Mouse (Mus musculus) hindbrain, embryonic 11.5 days (tissue): Measurements from ENCODE around the gene Tmem231. TPM values are rescaled to one million over a fixed set of nuclear protein-coding genes. Genes with fewer than 3 reads are reported as not detected.

ENCODE experiments used
- ATAC-seq: fragments of 200-750 bp; cut with Nextera tagmentation; 2 replicates; pipeline ENCODE4 v1.8.0; 2017; ENCODE audit warnings: mild to moderate bottlenecking, moderate TSS enrichment, moderate library complexity; ENCODE audit not compliant: low FRiP score
- DNase-seq: peaks from one replicate; pipeline ENCODE4 v3.0.0-alpha.2; 2015; ENCODE audit warnings: low spot score
- H3K27ac ChIP-seq: fragments of 300-500 bp; sonication (generic); 2 replicates; pipeline ENCODE4 v1.5.1; 2014; ENCODE audit warnings: mild to moderate bottlenecking, low read depth, low read length
- H3K27me3 ChIP-seq: fragments of 300-500 bp; sonication (generic); 2 replicates; pipeline ENCODE4 v1.6.1; 2014; ENCODE audit warnings: mild to moderate bottlenecking, low read length, moderate library complexity, mixed read lengths; ENCODE audit not compliant: control insufficient read depth, insufficient read depth
- H3K36me3 ChIP-seq: fragments of 300-500 bp; sonication (generic); 2 replicates; pipeline ENCODE4 v1.6.1; 2014; ENCODE audit warnings: mild to moderate bottlenecking, low read length, moderate library complexity, mixed read lengths; ENCODE audit not compliant: control insufficient read depth, insufficient read depth
- H3K4me1 ChIP-seq: fragments of 300-500 bp; sonication (generic); replicated peaks from 2 replicates; pipeline ENCODE4 v1.6.1; 2014; ENCODE audit warnings: low read length, mixed read lengths; ENCODE audit not compliant: control insufficient read depth, insufficient read depth
- H3K4me2 ChIP-seq: fragments of 300-500 bp; sonication (generic); replicated peaks from 2 replicates; pipeline ENCODE4 v1.6.1; 2014; ENCODE audit warnings: mild to moderate bottlenecking, low read depth, low read length
- H3K4me3 ChIP-seq: fragments of 300-500 bp; sonication (generic); 2 replicates; pipeline ENCODE4 v1.5.1; 2014; ENCODE audit warnings: low read depth, low read length
- H3K9ac ChIP-seq: fragments of 300-500 bp; sonication (generic); 2 replicates; pipeline ENCODE4 v1.6.1; 2014; ENCODE audit warnings: low read depth, low read length
- H3K9me3 ChIP-seq: fragments of 300-500 bp; sonication (generic); 2 replicates; pipeline ENCODE4 v1.6.1; 2016; ENCODE audit warnings: low read length; ENCODE audit not compliant: control insufficient read depth
- WGBS: fragments of 180-500 bp; shearing (Covaris S2); extraction: QIAGEN DNeasy Blood & Tissue Kit; methylation state at CpG from one replicate; pipeline ENCODE4 v1.1.7; 2014; 5-methylcytosine and 5-hydroxymethylcytosine counted together
- polyA plus RNA-seq: library from polyadenylated mRNA; unstranded; fragments of >200 nt; fragmentation: Nextera tagmentation; extraction: Ambion mirVana; gene quantifications from 2 replicates; pipeline ENCODE4 v1.2.1, GENCODE M21; 2014

The Tmem231 gene
- polyA plus RNA-seq, 1 experiment from 2014 or later = 13.8 TPM

DNA sequence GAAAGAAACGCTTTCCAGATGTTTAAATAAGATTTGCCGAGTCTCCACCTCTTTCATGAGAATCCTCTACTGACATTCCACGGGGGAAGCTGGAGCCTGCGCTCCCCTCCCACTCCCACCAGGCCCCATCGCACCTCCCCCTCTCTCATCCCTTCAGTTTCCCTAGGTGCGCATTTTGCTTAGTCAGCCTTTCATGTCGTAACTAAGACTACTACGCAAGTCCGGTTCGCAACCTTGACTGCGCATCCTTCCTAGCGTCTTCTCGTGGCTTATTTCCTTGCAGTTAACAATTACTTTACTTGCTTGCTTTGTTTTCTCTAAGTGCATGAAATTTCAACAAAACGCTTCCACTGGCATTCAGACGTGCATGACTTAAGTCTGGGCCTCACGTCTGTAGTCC, 2.0 kb downstream of the Tmem231 start:
- Histone ChIP-seq H3K9ac (no peak overlapping the region), H3K9me3 (no peaks in the 10 kb centered on the region), H3K4me2 (no peak overlapping the region), H3K4me3 (no peak overlapping the region), H3K36me3 (no peaks in the 10 kb centered on the region), H3K4me1 (peaks cover 3% of the 10 kb centered on the region; the same call in 1 of the 2 replicates), H3K27me3 (no peaks in the 10 kb centered on the region), H3K27ac (no peak overlapping the region)
- ATAC-seq (no peak), DNase-seq (no peak)
- 80% methylated on average over 16 of the region's 16 CpGs for WGBS

DNA sequence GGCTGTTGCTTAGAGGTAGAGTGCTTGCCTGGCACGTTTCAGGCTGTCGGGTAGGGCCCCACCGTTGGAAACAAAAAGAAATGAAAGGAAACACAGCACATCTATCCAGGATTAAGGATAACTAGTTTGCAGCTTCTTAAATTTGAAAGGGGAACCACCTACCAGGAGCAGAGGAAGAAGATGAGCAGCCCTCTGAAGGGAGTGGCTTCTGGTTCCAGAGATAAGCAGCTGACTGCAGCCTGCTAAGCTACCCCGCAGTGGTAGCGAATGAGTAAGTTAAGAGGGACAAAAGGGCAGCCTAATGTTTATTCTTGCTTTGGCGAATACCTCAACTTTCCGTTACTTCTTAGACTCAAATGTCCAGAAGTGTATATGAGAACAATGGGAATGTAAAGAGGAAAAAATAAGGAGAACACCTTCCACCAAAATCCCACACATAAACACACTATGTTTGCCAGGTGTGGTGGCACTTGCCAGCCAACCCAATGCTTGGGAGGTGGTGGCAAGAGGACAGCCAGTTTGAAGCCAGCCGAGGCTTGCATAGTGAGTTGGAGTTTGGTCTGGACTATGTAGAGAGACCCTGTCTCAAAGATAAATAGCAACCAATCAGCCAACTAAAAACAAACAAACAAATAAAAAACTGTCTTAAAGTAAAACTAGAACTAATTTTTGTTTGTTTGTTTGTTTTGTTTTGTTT, 3.9 kb downstream of the Tmem231 start:
- no peaks in the 10 kb centered on the region for H3K27me3 ChIP-seq
- ATAC-seq (no peak), DNase-seq (no peak)
- H3K4me2 ChIP-seq = no peak overlapping the region
- WGBS = 73% methylated on average over 8 of the region's 8 CpGs
- H3K27ac ChIP-seq = no peak overlapping the region; the same call in 1 of the 2 replicates
- H3K4me1 ChIP-seq = peaks cover 3% of the 10 kb centered on the region; the same call in 1 of the 2 replicates
- no peaks in the 10 kb centered on the region for H3K36me3 ChIP-seq
- H3K4me3 ChIP-seq = no peak overlapping the region
- H3K9ac ChIP-seq = no peak overlapping the region
- H3K9me3 ChIP-seq = no peaks in the 10 kb centered on the region

DNA sequence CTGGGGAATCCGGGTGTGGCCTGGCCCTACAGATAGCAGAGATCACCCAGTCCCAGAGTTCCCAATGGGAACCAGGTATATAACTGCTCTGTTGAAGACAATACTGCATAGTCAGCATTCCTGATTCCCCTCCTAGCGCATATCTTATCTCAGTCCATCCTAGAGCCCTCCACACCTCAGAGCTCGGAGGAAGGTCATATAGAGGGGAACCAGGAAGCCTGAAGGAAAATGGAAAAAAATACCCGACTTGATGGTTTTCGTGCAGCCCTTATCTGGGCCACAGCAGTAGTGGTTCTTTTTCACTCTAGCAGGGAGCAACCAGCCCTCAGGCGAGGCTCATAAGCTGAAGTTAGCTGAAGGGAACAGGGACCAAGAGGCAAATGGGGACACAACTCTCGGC, 8.7 kb downstream of the Tmem231 start:
- no peak overlapping the region for H3K4me3 ChIP-seq
- 89% methylated on average over 7 of the region's 7 CpGs for WGBS
- H3K9me3 ChIP-seq = no peaks in the 10 kb centered on the region
- no peaks in the 10 kb centered on the region for H3K27me3 ChIP-seq
- H3K4me1 ChIP-seq = no peaks in the 10 kb centered on the region
- ATAC-seq = no peak
- H3K9ac ChIP-seq = no peak overlapping the region
- no peaks in the 10 kb centered on the region for H3K36me3 ChIP-seq
- no peak overlapping the region for H3K27ac ChIP-seq
- DNase-seq = no peak
- H3K4me2 ChIP-seq = no peak overlapping the region

DNA sequence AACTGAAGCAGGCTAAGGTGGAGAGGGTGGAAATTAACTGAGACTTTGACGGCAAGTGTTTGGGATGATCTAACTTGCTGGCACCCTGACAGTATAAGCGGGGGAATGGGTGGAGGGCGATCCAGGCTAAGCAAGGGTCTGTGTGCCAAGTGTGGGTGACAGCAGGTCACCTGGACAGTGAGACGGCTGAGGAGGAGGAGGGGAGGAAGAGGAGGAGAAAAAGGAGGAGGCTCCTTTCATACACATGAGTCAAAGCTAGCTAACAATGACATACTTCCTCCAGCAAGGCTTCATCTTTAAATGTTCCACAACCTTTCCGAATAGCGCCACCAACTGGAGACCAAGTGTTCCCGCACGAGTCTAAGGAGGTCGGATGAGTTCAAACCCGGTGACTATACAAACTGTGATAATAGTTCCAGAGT, 10.3 kb downstream of the Tmem231 start:
- no peaks in the 10 kb centered on the region for H3K4me1 ChIP-seq
- no peaks in the 10 kb centered on the region for H3K9me3 ChIP-seq
- H3K27ac ChIP-seq = no peak overlapping the region
- no peaks in the 10 kb centered on the region for H3K27me3 ChIP-seq
- 34% methylated on average over 10 of the region's 10 CpGs for WGBS
- peak; percentile 66 for DNase-seq
- H3K4me3 ChIP-seq = no peak overlapping the region
- no peak overlapping the region for H3K9ac ChIP-seq
- H3K4me2 ChIP-seq = no peak overlapping the region
- no peaks in the 10 kb centered on the region for H3K36me3 ChIP-seq
- ATAC-seq = no peak

DNA sequence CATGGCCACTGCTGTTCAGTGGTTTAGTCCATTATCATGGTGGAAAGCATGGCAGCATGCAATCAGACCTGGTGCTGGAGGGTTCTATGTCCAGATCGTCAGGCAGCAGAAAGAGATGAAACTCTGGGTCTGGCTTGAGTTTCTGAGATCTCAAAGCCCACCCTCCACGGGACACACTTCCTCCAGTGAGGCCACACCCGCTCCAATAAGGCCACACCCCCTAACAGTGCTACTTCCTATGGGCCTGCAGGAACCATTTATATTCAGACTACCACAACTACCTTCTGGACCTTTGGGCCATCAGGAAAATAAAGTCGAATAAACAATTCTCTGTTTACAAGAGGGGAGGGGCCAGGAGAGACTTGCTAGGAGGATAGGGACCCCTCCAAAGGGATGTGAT, 12.7 kb downstream of the Tmem231 start:
- no peak overlapping the region for H3K27ac ChIP-seq
- 80% methylated on average over 4 of the region's 4 CpGs for WGBS
- no peak overlapping the region for H3K9ac ChIP-seq
- ATAC-seq (no peak), DNase-seq (no peak)
- H3K4me2 ChIP-seq = no peak overlapping the region
- H3K27me3 ChIP-seq = no peaks in the 10 kb centered on the region
- no peak overlapping the region for H3K4me3 ChIP-seq
- H3K4me1 ChIP-seq = no peaks in the 10 kb centered on the region
- H3K36me3 ChIP-seq = no peaks in the 10 kb centered on the region
- H3K9me3 ChIP-seq = no peaks in the 10 kb centered on the region

DNA sequence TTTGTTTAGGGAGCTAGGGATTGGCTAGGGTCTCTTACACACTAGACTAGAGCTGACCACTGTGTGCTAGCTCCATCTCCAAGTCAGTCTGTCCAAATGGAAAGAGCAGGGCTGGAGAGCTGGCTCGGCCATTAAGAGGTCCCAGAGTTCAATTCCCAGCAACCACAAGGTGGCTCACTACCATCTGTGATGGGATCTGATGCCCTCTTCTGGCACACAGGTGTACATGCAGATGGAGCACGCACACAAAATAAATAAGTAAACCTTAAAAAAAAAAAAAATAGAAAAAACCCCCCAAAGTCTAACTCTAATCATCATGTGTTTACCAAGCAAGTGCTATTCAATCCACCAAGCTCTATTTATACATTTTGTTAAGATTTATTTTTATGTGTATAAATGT, 14.0 kb downstream of the Tmem231 start:
- Histone ChIP-seq H3K36me3 (no peaks in the 10 kb centered on the region), H3K4me3 (no peak overlapping the region), H3K4me2 (no peak overlapping the region), H3K9me3 (no peaks in the 10 kb centered on the region), H3K4me1 (no peaks in the 10 kb centered on the region), H3K27ac (no peak overlapping the region), H3K9ac (no peak overlapping the region), H3K27me3 (no peaks in the 10 kb centered on the region)
- WGBS = 86% methylated on average over 2 of the region's 2 CpGs
- ATAC-seq (no peak), DNase-seq (no peak)

DNA sequence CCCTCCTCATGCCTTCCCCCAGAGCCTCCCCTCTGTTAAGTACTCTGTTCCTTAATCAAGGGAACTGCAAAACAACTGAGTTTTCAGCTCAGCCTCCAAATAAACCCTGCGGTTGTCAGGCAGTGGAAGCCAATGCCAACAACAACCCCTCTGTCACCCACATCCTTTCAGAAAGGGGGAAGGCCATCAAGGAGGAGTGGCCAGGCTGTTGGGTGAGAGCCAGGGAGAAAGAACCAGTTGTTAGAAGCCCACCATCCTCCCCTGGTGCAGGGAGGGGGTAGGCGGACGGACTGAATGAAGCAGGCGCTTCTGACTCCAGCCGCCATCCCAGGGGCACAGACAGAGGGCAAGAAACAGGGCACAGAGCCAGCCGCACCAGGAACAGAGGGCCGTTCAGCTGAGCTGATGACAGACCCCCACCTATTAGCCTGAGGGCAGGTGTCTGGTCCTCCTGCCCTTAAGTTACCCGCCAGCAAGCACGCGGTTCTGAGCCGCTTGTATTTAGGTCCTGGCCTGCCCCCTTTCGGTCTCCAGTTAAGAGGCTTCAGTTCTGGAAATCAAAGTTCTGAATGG, 20.7 kb downstream of the Tmem231 start:
- Histone ChIP-seq H3K4me2 (no peak overlapping the region), H3K9ac (no peak overlapping the region), H3K4me3 (no peak overlapping the region), H3K9me3 (no peaks in the 10 kb centered on the region), H3K4me1 (no peaks in the 10 kb centered on the region), H3K27ac (no peak overlapping the region), H3K27me3 (peaks cover 7% of the 10 kb centered on the region; the same call in 1 of the 2 replicates), H3K36me3 (no peaks in the 10 kb centered on the region)
- ATAC-seq (peak; percentile 50; the same call in 1 of the 2 replicates), DNase-seq (no peak)
- 54% methylated on average over 12 of the region's 12 CpGs for WGBS

DNA sequence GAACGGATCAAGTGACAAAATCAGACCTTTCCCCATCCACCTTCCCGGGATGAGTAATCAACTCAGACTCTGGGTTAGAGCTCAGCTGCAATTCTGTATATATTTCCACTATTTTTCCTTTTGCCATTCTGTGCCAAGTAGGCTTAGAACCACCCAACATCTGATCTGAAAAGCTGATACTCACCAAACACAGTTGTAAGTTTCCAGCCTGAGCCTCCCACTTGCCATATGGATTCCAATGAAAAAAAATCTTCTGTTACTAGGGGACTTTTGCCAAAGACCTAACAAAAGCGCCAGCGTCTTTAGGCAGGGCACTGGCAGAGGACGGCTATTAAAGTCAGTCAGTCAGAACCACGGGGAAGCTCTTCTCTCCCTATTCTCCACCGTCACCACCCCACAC, 22.1 kb downstream of the Tmem231 start:
- Histone ChIP-seq H3K27me3 (peaks cover 7% of the 10 kb centered on the region; the same call in 1 of the 2 replicates), H3K36me3 (no peaks in the 10 kb centered on the region), H3K4me2 (no peak overlapping the region), H3K27ac (no peak overlapping the region), H3K4me3 (no peak overlapping the region), H3K9ac (no peak overlapping the region), H3K4me1 (no peaks in the 10 kb centered on the region), H3K9me3 (no peaks in the 10 kb centered on the region)
- WGBS = 58% methylated on average over 7 of the region's 7 CpGs
- DNase-seq (no peak), ATAC-seq (no peak)
